Mouse (Mus musculus) liver, postnatal 0 days (tissue): ENCODE results near the gene Irf2bpl.
A peak's percentile ranks its signal among the peaks of the same experiment; 100 is the strongest.

Experiments used
- CTCF ChIP-seq: sonication (generic); IDR thresholded peaks from 2 replicates; pipeline ENCODE4 v1.5.1; 2016; ENCODE audit warnings: antibody characterized with exemption, low read depth
- EP300 ChIP-seq: IDR thresholded peaks from 2 replicates; pipeline ENCODE4 v1.6.1; 2016; ENCODE audit warnings: antibody characterized with exemption, low read depth, mild to moderate bottlenecking

- no peak for TF ChIP-seq CTCF
- peak; percentile 67; the same call in 1 of the 2 replicates for TF ChIP-seq EP300
These were observed 48.1 kb downstream of the Irf2bpl start for GRCm38 (mm10) chr12:86836431-86837047.
